Mouse (Mus musculus): ENCODE measurements at regions not wholly inside any gene's neighbourhood (a gene's known extent, or its start where the extent isn't known, plus 50 kb on each side); places are given as distances from the start of the nearest gene placed in this dataset.

DNA sequence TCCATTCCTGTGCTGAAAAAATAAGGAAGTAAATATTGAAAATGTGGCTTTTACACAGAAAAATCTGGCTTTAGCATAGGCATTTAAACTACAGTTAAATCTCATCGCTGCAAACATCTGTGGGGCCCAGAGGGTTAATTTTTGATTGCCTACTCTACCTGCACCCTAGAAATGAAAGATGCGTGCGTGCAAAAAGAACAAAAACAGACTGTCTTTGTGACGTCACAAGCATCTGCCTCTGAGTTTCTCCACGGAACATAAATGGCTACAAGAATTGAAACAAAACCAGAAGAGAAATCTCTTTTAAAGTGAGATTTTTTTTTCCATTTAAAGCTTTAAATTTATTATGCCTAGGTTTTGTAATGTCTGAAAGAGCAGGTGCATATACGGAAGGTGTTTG lies 166.0 kb upstream of the Lcorl start:
- TF ChIP-seq HCFC1 (IDR thresholded peaks at IDR 0.05; ENCODE audit: low read depth, low read length) (no peak), NELFE (IDR thresholded peaks at IDR 0.05; ENCODE audit: low read depth, low read length) (no peak), MAZ (IDR thresholded peaks at IDR 0.05; ENCODE audit: low read depth, low read length) (no peak), BHLHE40 (IDR thresholded peaks at IDR 0.05; ENCODE audit: borderline replicate concordance, low read depth, low read length) (no peak), CHD1 (IDR thresholded peaks at IDR 0.05; ENCODE audit: low read depth, low read length) (no peak), POLR2AphosphoS2 (IDR thresholded peaks at IDR 0.05; ENCODE audit: low read length) (no peak), MAFK (IDR thresholded peaks at IDR 0.05; ENCODE audit: borderline replicate concordance, low read depth, low read length) (no peak), ELF1 (IDR thresholded peaks at IDR 0.05; ENCODE audit: low read depth, low read length) (no peak)
- Histone ChIP-seq H3K9ac (ENCODE audit: control insufficient read depth, low read depth, low read length, poor library complexity, severe bottlenecking) (no peak overlapping the region), H3K27me3 (ENCODE audit: control insufficient read depth in 1 of 2, insufficient read depth in 2 of 2, low read length in 2 of 2) (no peaks in the 10 kb centered on the region), H3K36me3 (ENCODE audit: control insufficient read depth in 1 of 2, insufficient read depth in 2 of 2, low read length in 2 of 2) (no peaks in the 10 kb centered on the region), H3K9me3 (replicated peaks; ENCODE audit: insufficient read depth, low read length) (no peaks in the 10 kb centered on the region), H3K4me1 (ENCODE audit: control insufficient read depth in 1 of 2, insufficient read depth in 2 of 2, low read length in 2 of 2) (no peaks in the 10 kb centered on the region), H3K27ac (ENCODE audit: control insufficient read depth, low read depth, low read length) (no peak overlapping the region), H3K79me2 (ENCODE audit: control insufficient read depth, insufficient read depth, low read length, poor library complexity) (no peaks in the 10 kb centered on the region), H3K4me3 (ENCODE audit: control insufficient read depth in 1 of 2, insufficient read depth in 1 of 2, low read depth in 2 of 2, low read length in 2 of 2) (no peak overlapping the region)
- DNase-seq (ENCODE audit: low read depth, low spot score), result no peak

DNA sequence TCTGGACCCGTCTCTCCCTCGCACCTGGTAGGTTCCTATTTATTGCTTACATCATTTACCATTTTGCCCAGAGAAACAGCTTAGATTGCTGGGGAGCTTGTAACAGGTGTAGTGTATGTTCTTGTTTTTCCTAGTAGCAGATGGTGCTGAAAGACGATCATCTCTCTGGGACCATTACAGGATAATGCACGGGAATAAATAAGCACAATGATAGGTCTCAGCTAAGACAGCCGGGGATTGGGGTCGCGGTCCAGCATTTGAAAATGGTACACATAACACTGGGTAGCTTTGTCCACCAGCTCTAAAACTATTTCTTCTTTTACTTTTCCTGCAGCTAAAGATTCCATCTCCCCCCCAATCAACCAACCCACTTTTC lies 164.6 kb upstream of the Lcorl start:
- Histone ChIP-seq H3K27me3 (ENCODE audit: control insufficient read depth in 1 of 2, insufficient read depth in 2 of 2, low read length in 2 of 2) (no peaks in the 10 kb centered on the region), H3K4me1 (ENCODE audit: control insufficient read depth in 1 of 2, insufficient read depth in 2 of 2, low read length in 2 of 2) (no peaks in the 10 kb centered on the region), H3K4me3 (ENCODE audit: control insufficient read depth in 1 of 2, insufficient read depth in 1 of 2, low read depth in 2 of 2, low read length in 2 of 2) (no peak overlapping the region), H3K36me3 (ENCODE audit: control insufficient read depth in 1 of 2, insufficient read depth in 2 of 2, low read length in 2 of 2) (no peaks in the 10 kb centered on the region), H3K9ac (ENCODE audit: control insufficient read depth, low read depth, low read length, poor library complexity, severe bottlenecking) (no peak overlapping the region), H3K27ac (ENCODE audit: control insufficient read depth, low read depth, low read length) (no peak overlapping the region), H3K9me3 (replicated peaks; ENCODE audit: insufficient read depth, low read length) (no peaks in the 10 kb centered on the region), H3K79me2 (ENCODE audit: control insufficient read depth, insufficient read depth, low read length, poor library complexity) (no peaks in the 10 kb centered on the region)
- DNase-seq (ENCODE audit: low read depth, low spot score), result no peak
- TF ChIP-seq MAZ (IDR thresholded peaks at IDR 0.05; ENCODE audit: low read depth, low read length) (no peak), MYB (IDR thresholded peaks at IDR 0.05; ENCODE audit: low read depth, low read length) (no peak), BHLHE40 (IDR thresholded peaks at IDR 0.05; ENCODE audit: borderline replicate concordance, low read depth, low read length) (no peak), ZC3H11A (IDR thresholded peaks at IDR 0.05; ENCODE audit: low read depth, low read length) (no peak), SMC3 (IDR thresholded peaks at IDR 0.05; ENCODE audit: low read depth, low read length) (no peak), EP300 (IDR thresholded peaks at IDR 0.05; ENCODE audit: low read depth in 1 of 2, low read length in 2 of 2) (no peak), MAFK (IDR thresholded peaks at IDR 0.05; ENCODE audit: borderline replicate concordance, low read depth, low read length) (no peak), RCOR1 (IDR thresholded peaks at IDR 0.05; ENCODE audit: low read depth, low read length) (no peak), TCF12 (IDR thresholded peaks at IDR 0.05; ENCODE audit: low read depth, low read length) (no peak), UBTF (IDR thresholded peaks at IDR 0.05; ENCODE audit: borderline replicate concordance, insufficient read depth, low read depth, low read length) (no peak), CHD1 (IDR thresholded peaks at IDR 0.05; ENCODE audit: low read depth, low read length) (no peak), CTCF (IDR thresholded peaks at IDR 0.05 in 2 of 3, conservative IDR thresholded peaks at IDR 0.05 in 1 of 3; ENCODE audit: control insufficient read depth in 1 of 3, insufficient read depth in 1 of 3, low read depth in 2 of 3, low read length in 3 of 3, poor library complexity in 1 of 3, severe bottlenecking in 1 of 3) (no peak), USF2 (IDR thresholded peaks at IDR 0.05; ENCODE audit: borderline replicate concordance in 1 of 2, insufficient read depth in 1 of 2, low read depth in 1 of 2, low read length in 2 of 2) (no peak), ZMIZ1 (IDR thresholded peaks at IDR 0.05; ENCODE audit: low read depth, low read length) (no peak), TAL1 (IDR thresholded peaks at IDR 0.05; ENCODE audit: low read length) (no peak), E2F4 (IDR thresholded peaks at IDR 0.05; ENCODE audit: borderline replicate concordance, low read depth, low read length) (no peak), MEF2A (IDR thresholded peaks at IDR 0.05; ENCODE audit: extremely low read depth, insufficient replicate concordance, low read depth, low read length, poor library complexity, severe bottlenecking) (no peak), JUND (IDR thresholded peaks at IDR 0.05; ENCODE audit: low read depth, low read length) (no peak)
